Mouse (Mus musculus) monocyte, adult 5-6 weeks (primary cell): ENCODE data around the gene Hpgds. TPM values are rescaled to one million over a fixed set of nuclear protein-coding genes. Genes with fewer than 3 reads are reported as not detected.

ENCODE experiments used
- ATAC-seq: fragments of 153-309, 156-312 bp; replicated peaks from 2 replicates; pipeline ENCODE4 v1.8.0; 2017; ENCODE audit warnings: mild to moderate bottlenecking; ENCODE audit not compliant: low TSS enrichment, insufficient number of reproducible peaks, severe bottlenecking, poor library complexity, low FRiP score
- total RNA-seq: library from RNA; stranded (forward); fragments of 200-1000, 200-491, 200-594 nt; gene quantifications from 3 replicates; pipeline ENCODE4 v1.2.3, GENCODE M21; 2017

Hpgds gene
- 0.67 to 2.3 TPM (median 1.5 TPM) in 3 replicates for total RNA-seq

- ATAC-seq: peak; percentile 87
Measured at GRCm38 (mm10) chr6:65144621-65145205, at the start of gene Hpgds. TSS of gene Hpgds (minus strand) at chr6:65144908.

GRCm38 (mm10) chr6:65164977-65165376 lies 20.3 kb upstream of the Hpgds start:
- ATAC-seq: no peak

- no peak for ATAC-seq
Measured at GRCm38 (mm10) chr6:65164137-65164536, 19.4 kb upstream of the Hpgds start.

- no peak for ATAC-seq
Measured at GRCm38 (mm10) chr6:65159381-65159942, 14.8 kb upstream of the Hpgds start.

- ATAC-seq: no peak
Measured at GRCm38 (mm10) chr6:65157042-65157441, 12.3 kb upstream of the Hpgds start.

- ATAC-seq: no peak
Measured at GRCm38 (mm10) chr6:65153570-65153969, 8.9 kb upstream of the Hpgds start.

GRCm38 (mm10) chr6:65150703-65151102 lies 6.0 kb upstream of the Hpgds start:
- no peak for ATAC-seq

DNA sequence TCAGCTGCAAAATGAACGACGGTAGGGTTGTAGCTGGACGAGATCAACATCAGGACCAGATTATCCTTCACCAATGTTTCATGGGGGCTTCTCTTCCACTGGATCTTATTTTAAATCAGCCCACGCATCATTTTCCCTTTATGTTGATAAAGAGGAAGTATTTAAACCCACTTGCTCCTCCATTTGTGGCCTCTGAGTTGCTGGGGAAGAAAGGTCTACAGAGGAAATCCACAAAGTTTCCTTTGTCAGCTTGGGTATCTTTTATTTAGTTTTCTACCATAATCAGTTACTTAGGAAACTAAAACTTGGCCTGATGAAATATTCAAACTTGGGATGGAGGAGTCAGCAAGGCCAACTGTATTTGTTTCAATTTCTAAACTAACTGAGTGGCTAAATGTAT lies 1.7 kb upstream of the Hpgds start:
- no peak for ATAC-seq

DNA sequence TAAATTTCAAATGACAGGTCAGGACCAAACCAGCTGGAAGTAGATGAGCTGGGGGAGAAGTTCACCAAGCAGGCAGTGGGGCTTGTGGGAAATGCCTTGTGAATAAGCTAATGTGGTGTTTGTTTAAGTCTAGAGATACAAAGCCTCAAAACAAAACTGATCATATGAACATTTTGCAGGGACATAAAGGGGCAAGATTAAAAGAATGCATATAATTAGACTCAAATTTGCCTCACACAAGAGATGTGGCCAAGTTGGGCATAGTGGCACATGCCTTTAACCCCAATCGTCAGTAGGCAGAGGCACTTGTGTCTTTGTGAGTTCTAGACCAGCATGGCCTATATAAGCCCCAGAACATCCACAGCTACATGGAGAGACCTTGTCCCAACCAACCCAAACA lies 2.4 kb downstream of the Hpgds start:
- no peak for ATAC-seq

DNA sequence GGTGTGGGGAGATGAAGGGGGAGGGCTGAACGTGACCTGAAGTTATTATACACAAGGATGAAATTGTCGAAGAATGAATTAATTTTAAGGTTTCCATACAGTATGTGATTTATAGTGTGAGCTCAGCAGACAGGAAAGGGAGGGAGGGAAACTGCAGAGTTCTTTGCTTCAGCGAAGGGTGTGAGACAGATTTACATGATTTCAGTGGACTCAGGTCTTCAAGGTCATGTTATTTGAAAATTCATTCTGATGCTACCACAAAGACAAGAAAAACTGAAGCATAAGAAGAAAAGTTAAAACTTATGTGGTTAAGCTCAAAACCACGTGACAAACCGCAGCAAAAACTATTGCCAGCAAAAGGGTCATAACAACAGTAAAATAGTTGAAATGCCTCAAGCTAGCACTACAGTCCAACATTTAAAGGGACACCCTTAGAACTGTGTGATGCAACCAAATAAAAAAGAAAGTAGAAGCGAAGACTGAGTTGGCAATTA lies 3.9 kb downstream of the Hpgds start:
- ATAC-seq: no peak

GRCm38 (mm10) chr6:65140082-65140749 lies 4.5 kb downstream of the Hpgds start:
- ATAC-seq: no peak

GRCm38 (mm10) chr6:65138243-65138642 lies 6.5 kb downstream of the Hpgds start:
- no peak for ATAC-seq

- ATAC-seq: 0 out of 2 replicates have a peak, but pooled peaks have one; percentile 49
Measured at GRCm38 (mm10) chr6:65137802-65138201, 6.9 kb downstream of the Hpgds start.

- no peak for ATAC-seq
Measured at GRCm38 (mm10) chr6:65132376-65132775, 12.3 kb downstream of the Hpgds start.

GRCm38 (mm10) chr6:65126074-65126726 lies 18.5 kb downstream of the Hpgds start:
- peak; percentile 65 for ATAC-seq

- no peak for ATAC-seq
Measured at GRCm38 (mm10) chr6:65117540-65117939, 27.2 kb downstream of the Hpgds start.

GRCm38 (mm10) chr6:65114902-65115301 lies 29.8 kb downstream of the Hpgds start:
- peak; percentile 40; the same call in 1 of the 2 replicates for ATAC-seq

- no peak for ATAC-seq
Measured at GRCm38 (mm10) chr6:65079139-65079538, 65.6 kb downstream of the Hpgds start.

- ATAC-seq: no peak
Measured at GRCm38 (mm10) chr6:65075201-65075600, 69.5 kb downstream of the Hpgds start.
